Mouse (Mus musculus): ENCODE results near the gene Aftph. TPM values are rescaled to one million over a fixed set of nuclear protein-coding genes. Genes with fewer than 3 reads are reported as not detected.

The Aftph gene
- 53.5 TPM for polyA plus RNA-seq (2017; shearing (Covaris generic))

GRCm38 (mm10) chr11:20741201-20742100 lies at the start of gene Aftph:
Gene Aftph, minus strand, starts transcription at chr11:20741589.

Other genes with a start within 250 kb of the Aftph start
- gene Sertad2, start 198.3 kb downstream of the Aftph start, polyA plus RNA-seq (2017; shearing (Covaris generic)), result 26.7 TPM
- gene Lgalsl, start 89.5 kb upstream of the Aftph start, polyA plus RNA-seq (2017; shearing (Covaris generic)), result 4.9 TPM